Mouse (Mus musculus) liver, embryonic 15.5 days (tissue): ENCODE data around the gene Itpkc. TPM values are rescaled to one million over a fixed set of nuclear protein-coding genes. Genes with fewer than 3 reads are reported as not detected.

Source experiments
- ATAC-seq: fragments of 200-750 bp; cut with Nextera tagmentation; 2 replicates; pipeline ENCODE4 v1.8.0; 2017; ENCODE audit warnings: moderate number of reproducible peaks, mild to moderate bottlenecking, moderate library complexity; ENCODE audit not compliant: insufficient read depth
- H3K27ac ChIP-seq: fragments of 300-500 bp; sonication (generic); replicated peaks from 2 replicates; pipeline ENCODE4 v1.5.1; 2015; ENCODE audit warnings: mild to moderate bottlenecking, inconsistent platforms
- H3K27me3 ChIP-seq: fragments of 300-500 bp; sonication (generic); 2 replicates; pipeline ENCODE4 v1.6.1; 2015; ENCODE audit warnings: mild to moderate bottlenecking, inconsistent platforms
- H3K36me3 ChIP-seq: fragments of 300-500 bp; sonication (generic); replicated peaks from 2 replicates; pipeline ENCODE4 v1.6.1; 2015; ENCODE audit warnings: moderate library complexity, mild to moderate bottlenecking, inconsistent platforms
- H3K4me1 ChIP-seq: fragments of 300-500 bp; sonication (generic); replicated peaks from 2 replicates; pipeline ENCODE4 v1.6.1; 2015; ENCODE audit warnings: inconsistent platforms
- H3K4me2 ChIP-seq: fragments of 300-500 bp; sonication (generic); 2 replicates; pipeline ENCODE4 v1.6.1; 2015; ENCODE audit warnings: moderate library complexity, mild to moderate bottlenecking, inconsistent platforms
- H3K4me3 ChIP-seq: fragments of 300-500 bp; sonication (generic); replicated peaks from 2 replicates; pipeline ENCODE4 v1.5.1; 2015; ENCODE audit warnings: mild to moderate bottlenecking, inconsistent platforms
- H3K9ac ChIP-seq: fragments of 300-500 bp; sonication (generic); 2 replicates; pipeline ENCODE4 v1.6.1; 2015; ENCODE audit warnings: moderate library complexity, mild to moderate bottlenecking, inconsistent platforms
- H3K9me3 ChIP-seq: fragments of 300-500 bp; sonication (generic); replicated peaks from 2 replicates; pipeline ENCODE4 v1.6.1; 2016; ENCODE audit warnings: inconsistent platforms
- WGBS: fragments of 180-500 bp; shearing (Covaris S2); methylation state at CpG from one replicate; pipeline ENCODE4 v1.1.7; 2015; ENCODE audit warnings: mixed read lengths; ENCODE audit not compliant: insufficient replicate concordance; 5-methylcytosine and 5-hydroxymethylcytosine counted together
- polyA plus RNA-seq: library from polyadenylated mRNA; unstranded; fragments of >200 nt; fragmentation: Nextera tagmentation; extraction: Ambion mirVana; gene quantifications from 2 replicates; pipeline ENCODE4 v1.2.1, GENCODE M21; 2015

Gene Itpkc
- polyA plus RNA-seq, 1 experiment from 2014 or later: 1.7 TPM

DNA sequence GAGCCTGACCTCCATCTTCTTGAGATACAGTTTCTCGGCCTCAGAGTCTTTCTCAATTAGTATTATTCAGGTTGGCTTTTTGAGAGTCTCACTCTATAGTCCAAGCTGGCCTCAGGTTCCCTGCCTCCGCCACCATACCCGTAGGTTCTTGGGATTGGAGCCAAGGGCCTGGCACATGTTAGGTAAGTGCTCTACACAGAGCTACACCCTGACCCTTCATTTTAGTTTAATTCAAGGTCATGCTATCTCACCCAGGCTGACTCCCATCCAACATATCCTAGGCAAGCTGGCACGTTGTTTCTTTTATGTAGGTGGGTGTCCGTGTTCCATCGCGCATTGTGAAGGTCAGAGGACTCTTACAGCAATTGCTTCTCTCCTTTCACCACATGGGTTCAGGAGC lies 53.6 kb downstream of the Itpkc start:
- no peak for ATAC-seq
- H3K4me1 ChIP-seq: peaks cover 22% of the 10 kb centered on the region
- no peak overlapping the region for H3K4me3 ChIP-seq
- no peak overlapping the region for H3K9ac ChIP-seq
- H3K27ac ChIP-seq: no peak overlapping the region
- no peaks in the 10 kb centered on the region for H3K9me3 ChIP-seq
- 85% methylated on average over 7 of the region's 7 CpGs for WGBS
- H3K4me2 ChIP-seq: no peak overlapping the region
- H3K27me3 ChIP-seq: no peaks in the 10 kb centered on the region
- H3K36me3 ChIP-seq: peaks cover 16% of the 10 kb centered on the region; the same call in 1 of the 2 replicates

DNA sequence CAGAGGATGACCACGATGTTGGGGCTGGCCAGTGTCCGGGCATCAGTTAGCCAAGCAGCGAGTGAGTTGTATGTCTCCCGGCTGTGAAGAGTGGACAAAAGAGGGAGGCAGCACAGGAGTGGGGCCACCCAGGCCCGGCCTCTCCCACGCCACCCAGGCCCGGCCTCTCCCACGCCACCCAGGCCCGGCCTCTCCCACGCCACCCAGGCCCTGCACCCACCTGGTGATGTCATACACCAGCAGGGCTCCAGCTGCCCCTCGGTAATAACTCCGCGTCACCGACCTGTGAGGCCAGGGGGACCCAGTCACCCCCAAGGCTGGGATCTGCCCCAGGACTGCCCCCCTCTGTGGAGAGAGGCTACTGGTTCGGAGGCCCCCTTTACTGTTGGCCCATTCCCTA lies 54.0 kb downstream of the Itpkc start:
- H3K27me3 ChIP-seq: no peaks in the 10 kb centered on the region
- no peaks in the 10 kb centered on the region for H3K9me3 ChIP-seq
- 80% methylated on average over 15 of the region's 15 CpGs for WGBS
- peaks cover 18% of the 10 kb centered on the region for H3K4me1 ChIP-seq
- no peak overlapping the region for H3K27ac ChIP-seq
- no peak for ATAC-seq
- H3K9ac ChIP-seq: no peak overlapping the region
- peaks cover 16% of the 10 kb centered on the region; the same call in 1 of the 2 replicates for H3K36me3 ChIP-seq
- no peak overlapping the region for H3K4me2 ChIP-seq
- no peak overlapping the region for H3K4me3 ChIP-seq

DNA sequence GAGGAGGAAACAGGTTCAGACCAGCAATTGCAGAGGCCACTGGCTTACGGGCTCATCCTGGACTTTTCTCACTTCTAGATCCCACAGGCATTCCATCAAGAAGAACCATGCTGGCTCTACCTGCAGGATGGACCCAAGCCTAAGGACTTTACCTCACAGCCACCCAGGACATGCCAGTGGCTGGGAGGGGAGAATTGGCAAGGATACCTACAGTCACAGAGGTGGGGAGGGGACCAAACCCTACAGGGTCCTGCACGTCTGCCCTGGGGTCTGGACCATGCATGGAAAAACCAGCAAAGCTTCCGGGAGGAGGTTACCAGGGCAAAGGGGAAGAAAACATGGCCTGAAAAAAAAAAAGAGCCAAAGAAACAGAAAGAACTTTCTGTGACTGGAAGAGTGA lies 57.5 kb downstream of the Itpkc start:
- Histone ChIP-seq H3K9ac (no peak overlapping the region), H3K4me3 (no peak overlapping the region), H3K27me3 (no peaks in the 10 kb centered on the region), H3K27ac (no peak overlapping the region), H3K4me2 (no peak overlapping the region), H3K4me1 (peaks cover 17% of the 10 kb centered on the region), H3K9me3 (no peaks in the 10 kb centered on the region), H3K36me3 (peaks cover 16% of the 10 kb centered on the region; the same call in 1 of the 2 replicates)
- ATAC-seq: no peak
- 70% methylated on average over 3 of the region's 3 CpGs for WGBS

DNA sequence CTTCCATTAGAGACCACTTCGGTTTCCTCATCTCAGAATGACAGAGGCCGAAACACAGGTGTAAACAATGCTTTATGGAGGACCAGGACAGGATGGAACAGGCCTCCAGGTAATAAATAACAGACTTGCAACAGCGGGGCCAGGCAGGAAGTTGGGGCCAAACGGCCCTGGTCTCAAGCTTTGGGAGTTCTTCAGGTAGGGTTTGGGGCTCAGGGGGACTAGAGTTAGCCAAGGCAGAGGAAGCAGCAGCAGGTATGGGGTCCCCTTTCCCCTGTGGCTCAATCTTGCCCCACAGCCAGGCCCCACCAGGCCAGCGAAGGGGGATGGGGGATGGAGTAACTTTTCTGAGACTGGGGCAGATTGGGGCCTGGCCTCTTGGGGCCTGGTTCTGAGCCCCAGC lies 60.1 kb downstream of the Itpkc start:
- peaks cover 27% of the 10 kb centered on the region for H3K36me3 ChIP-seq
- H3K4me2 ChIP-seq: no peak overlapping the region
- WGBS: 74% methylated on average over 5 of the region's 5 CpGs
- peak overlapping the region; percentile 94 for H3K27ac ChIP-seq
- H3K9me3 ChIP-seq: no peaks in the 10 kb centered on the region
- no peak for ATAC-seq
- H3K9ac ChIP-seq: no peak overlapping the region
- no peaks in the 10 kb centered on the region for H3K27me3 ChIP-seq
- H3K4me3 ChIP-seq: no peak overlapping the region
- H3K4me1 ChIP-seq: peaks cover 44% of the 10 kb centered on the region

DNA sequence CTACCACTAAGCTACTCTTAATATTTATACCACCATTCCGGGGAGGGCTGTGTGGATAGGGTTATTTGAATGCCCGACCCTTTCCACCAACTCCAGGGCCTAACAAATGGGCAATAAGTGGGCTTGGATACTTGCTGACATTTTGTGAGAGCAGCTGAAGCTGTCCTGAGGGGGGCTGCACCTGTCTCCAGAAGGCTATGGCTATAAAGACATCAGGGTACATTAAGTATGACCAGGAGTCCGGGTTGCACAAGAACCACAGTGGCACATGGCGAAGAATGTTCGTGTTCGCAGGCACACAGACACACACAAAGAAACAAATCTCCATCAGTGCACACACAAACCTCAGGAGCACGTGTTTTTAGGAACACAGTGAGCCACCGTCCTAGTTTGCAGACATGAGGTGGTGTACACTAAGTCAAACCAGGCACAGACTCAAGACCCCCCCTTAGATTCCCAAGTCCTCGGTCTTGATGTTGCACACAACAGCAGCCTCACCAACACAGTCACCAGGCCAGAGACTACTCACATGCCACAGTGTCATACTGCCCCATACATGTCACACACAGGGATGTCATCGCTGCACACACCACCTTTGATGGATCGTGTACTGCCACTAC lies 60.9 kb downstream of the Itpkc start:
- no peaks in the 10 kb centered on the region for H3K27me3 ChIP-seq
- H3K27ac ChIP-seq: peak overlapping the region; percentile 94
- peak overlapping the region; percentile 95 for H3K4me2 ChIP-seq
- peak overlapping the region; percentile 84 for H3K4me3 ChIP-seq
- H3K9me3 ChIP-seq: no peaks in the 10 kb centered on the region
- no peak for ATAC-seq
- WGBS: 63% methylated on average over 11 of the region's 11 CpGs
- peaks cover 51% of the 10 kb centered on the region for H3K4me1 ChIP-seq
- H3K9ac ChIP-seq: peak overlapping the region; percentile 91
- H3K36me3 ChIP-seq: peaks cover 29% of the 10 kb centered on the region

DNA sequence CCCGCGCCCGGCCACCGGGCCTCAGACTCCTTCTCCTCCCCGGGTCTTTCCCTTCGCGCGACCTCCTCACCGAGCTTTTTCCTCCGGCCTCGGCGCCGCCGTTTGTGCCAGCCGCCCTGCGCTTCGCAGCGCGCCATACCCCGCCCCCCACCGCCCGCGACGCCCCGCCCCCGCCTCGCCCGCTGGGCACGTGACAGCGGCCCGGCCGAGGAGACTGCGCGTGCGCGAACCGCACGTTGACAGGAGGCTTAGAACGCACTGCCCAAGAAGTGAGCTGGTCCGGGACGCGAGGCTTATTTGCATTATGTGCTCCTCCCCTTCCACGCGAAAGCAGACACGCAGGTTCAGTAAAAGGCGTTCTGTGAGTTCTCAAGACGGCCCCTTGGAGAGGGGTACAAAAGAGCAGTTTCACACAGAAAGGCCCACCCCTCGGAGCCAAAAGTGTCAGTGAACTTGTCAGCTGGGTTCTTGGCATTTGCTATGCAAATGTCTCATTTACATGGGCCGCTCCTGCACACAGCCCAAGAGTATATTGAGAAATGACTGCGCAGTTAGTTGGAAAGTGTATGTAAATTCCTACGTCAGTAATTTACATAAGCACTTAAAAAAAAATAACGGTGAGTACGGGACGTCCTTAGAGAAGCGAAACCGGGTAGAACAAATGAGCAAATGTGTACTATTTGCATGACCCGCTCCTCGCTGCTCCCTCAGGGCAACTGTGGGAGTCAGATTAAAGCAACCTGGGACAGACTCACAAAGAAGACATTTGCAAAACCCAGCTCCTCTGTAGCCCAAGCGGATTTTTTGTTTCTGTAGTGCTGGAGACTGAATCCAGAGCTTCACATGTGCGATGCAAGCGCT lies 61.6 kb downstream of the Itpkc start, which contains the start of gene Egln2:
Egln2 (minus strand) TSS at position 189 of the 861 bp plus-strand sequence.
- peak within 1 kb of the TSS; percentile 91 for H3K9ac ChIP-seq
- WGBS: under 1% methylated on average over 61 of the region's 61 CpGs
- peak within 1 kb of the TSS; percentile 94 for H3K27ac ChIP-seq
- ATAC-seq: peak; percentile 83
- peak within 1 kb of the TSS; percentile 84 for H3K4me3 ChIP-seq
- H3K27me3 ChIP-seq: no peaks in the 10 kb centered on the region
- H3K4me1 ChIP-seq: peaks cover 57% of the 10 kb centered on the region
- H3K36me3 ChIP-seq: peaks cover 26% of the 10 kb centered on the region
- H3K9me3 ChIP-seq: no peaks in the 10 kb centered on the region
- peak within 1 kb of the TSS; percentile 95 for H3K4me2 ChIP-seq

DNA sequence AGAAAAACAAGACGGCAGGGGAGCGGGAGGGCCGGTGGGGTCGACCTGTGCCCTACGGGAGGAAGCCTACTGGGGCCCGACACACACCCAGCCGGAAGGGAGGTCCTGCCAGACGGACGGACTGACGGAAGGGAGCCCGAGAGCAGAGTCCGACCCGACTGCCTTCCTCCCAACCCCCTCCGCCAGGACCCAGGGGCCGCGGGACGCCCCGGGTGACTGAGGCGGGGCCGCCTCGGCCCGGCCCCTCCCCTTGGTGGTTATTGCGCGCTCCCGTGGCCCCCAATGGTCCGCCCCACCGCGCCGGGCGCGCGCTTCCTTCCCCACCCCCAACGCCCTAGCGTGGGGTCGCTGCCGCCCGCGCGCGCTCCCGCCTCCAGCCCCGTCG lies 62.2 kb downstream of the Itpkc start:
- peak overlapping the region; percentile 91 for H3K9ac ChIP-seq
- peaks cover 26% of the 10 kb centered on the region for H3K36me3 ChIP-seq
- H3K27me3 ChIP-seq: no peaks in the 10 kb centered on the region
- WGBS: 1% methylated on average over 39 of the region's 43 CpGs
- H3K27ac ChIP-seq: peak overlapping the region; percentile 94
- H3K4me3 ChIP-seq: peak overlapping the region; percentile 84
- H3K4me2 ChIP-seq: peak overlapping the region; percentile 95
- H3K4me1 ChIP-seq: peaks cover 63% of the 10 kb centered on the region
- H3K9me3 ChIP-seq: no peaks in the 10 kb centered on the region
- ATAC-seq: peak; percentile 71

DNA sequence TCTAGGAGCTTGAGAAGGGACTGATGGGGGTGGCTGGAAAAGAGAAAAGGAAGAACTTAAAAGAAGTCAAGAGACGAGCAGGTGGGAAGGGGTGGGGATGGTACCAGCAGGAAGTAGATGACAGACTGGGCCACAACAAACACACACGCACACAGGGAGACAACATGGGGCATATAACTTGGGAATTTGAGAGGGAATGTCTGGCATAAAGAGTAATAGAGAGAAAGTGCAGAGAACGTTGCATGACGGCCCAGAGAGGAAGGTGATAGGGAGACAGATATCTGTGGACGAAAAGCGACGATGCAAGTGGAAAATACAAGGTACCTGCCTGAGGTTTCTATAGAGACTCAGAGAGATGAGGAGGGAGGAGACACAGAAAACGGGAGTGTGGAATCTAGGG lies 62.8 kb downstream of the Itpkc start:
- WGBS: 3% methylated on average over 8 of the region's 8 CpGs
- Histone ChIP-seq H3K4me2 (peak overlapping the region; percentile 95), H3K27ac (peak overlapping the region; percentile 94), H3K36me3 (peaks cover 26% of the 10 kb centered on the region), H3K9ac (peak overlapping the region; percentile 91), H3K27me3 (no peaks in the 10 kb centered on the region), H3K4me3 (peak overlapping the region; percentile 84), H3K9me3 (no peaks in the 10 kb centered on the region), H3K4me1 (peaks cover 68% of the 10 kb centered on the region)
- ATAC-seq: no peak

DNA sequence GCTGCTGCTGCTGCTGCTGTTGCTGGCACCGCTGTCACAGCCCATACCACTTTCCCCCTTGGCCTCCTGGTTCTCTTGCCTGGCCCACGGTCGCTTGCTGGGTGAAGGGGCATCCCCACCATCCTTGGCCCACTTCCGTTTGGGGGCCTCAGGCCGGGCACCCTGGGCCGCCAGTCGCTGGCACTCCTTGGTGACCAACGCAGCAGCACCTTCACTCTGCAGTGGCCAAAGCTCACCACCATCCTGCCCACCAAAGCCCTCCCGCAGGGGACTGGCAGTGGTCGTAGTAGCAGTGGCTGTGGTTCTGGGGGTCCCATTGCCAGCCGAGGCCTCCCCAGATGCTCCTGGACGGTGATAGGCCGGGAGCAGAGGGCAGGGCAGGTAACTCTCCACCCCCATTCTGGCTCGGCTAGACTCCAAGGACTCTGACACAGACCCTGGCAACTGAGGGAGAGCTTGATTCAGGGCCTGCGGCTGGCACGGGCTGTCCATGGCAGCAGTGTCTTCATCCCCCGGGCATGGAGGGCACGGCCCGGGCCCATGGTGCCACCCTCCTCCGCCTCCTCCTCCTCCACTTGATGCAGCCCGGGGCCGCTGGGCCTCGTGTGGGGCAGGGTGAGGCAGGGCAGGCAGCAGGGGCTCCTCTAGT lies 63.3 kb downstream of the Itpkc start:
- Histone ChIP-seq H3K9me3 (no peaks in the 10 kb centered on the region), H3K9ac (peak overlapping the region; percentile 91; the same call in 1 of the 2 replicates), H3K4me2 (peak overlapping the region; percentile 95), H3K4me3 (peak overlapping the region; percentile 84), H3K27ac (peak overlapping the region; percentile 94), H3K4me1 (peaks cover 74% of the 10 kb centered on the region), H3K36me3 (peaks cover 26% of the 10 kb centered on the region), H3K27me3 (no peaks in the 10 kb centered on the region)
- no peak for ATAC-seq
- WGBS: 72% methylated on average over 23 of the region's 23 CpGs

DNA sequence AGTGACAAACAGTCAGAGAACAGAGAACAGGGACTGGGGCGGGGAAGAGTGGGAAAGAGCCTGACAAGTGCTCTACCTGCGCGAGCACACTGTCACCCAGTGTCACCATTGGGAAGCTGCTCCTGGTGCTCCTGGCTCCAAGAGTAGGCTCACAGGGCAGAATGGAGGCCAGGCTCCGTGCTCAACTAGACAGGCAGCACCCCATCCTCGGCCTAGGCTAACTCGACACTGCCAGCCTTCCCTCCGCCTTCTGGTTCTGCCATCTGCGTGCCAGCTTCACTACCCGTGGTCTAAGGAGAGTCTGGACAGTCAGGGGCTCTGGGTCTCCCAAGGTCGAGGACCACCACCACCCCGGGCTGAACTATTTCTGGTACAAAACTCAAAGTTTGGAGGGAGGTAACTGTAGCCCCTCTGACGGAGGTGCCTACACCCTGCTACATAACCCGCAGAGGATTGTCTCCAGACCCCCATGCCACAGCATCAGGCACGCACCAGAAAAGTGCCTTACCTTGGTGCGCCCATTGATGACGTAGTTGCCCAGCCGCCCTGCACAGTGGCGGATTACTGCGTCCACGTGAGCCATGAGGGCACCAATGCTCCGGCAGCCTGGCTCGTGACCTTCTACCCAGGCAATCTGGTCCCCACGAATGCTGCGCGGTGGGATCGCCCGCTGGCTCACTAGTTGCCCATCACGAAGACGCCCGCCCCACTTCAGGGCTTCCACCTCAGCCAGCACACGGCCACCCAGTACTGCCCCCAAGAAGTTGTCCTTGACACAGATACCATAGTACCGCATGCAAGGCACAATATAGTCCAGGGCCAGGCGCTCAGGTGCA lies 64.1 kb downstream of the Itpkc start:
- ATAC-seq: no peak
- peak overlapping the region; percentile 95 for H3K4me2 ChIP-seq
- peaks cover 77% of the 10 kb centered on the region for H3K4me1 ChIP-seq
- H3K27ac ChIP-seq: no peak overlapping the region
- peak overlapping the region; percentile 91; the same call in 1 of the 2 replicates for H3K9ac ChIP-seq
- no peaks in the 10 kb centered on the region for H3K27me3 ChIP-seq
- no peaks in the 10 kb centered on the region for H3K9me3 ChIP-seq
- peak overlapping the region; percentile 84 for H3K4me3 ChIP-seq
- 85% methylated on average over 33 of the region's 33 CpGs for WGBS
- H3K36me3 ChIP-seq: peaks cover 30% of the 10 kb centered on the region
